Mouse (Mus musculus) adrenal gland, adult 8-10 months (tissue): ENCODE data around the gene Chst4. TPM values are rescaled to one million over a fixed set of nuclear protein-coding genes. Genes with fewer than 3 reads are reported as not detected.
"Not testable (repeated sequence)": the region's sequence is repeated elsewhere in the genome, so short reads cannot be mapped to it uniquely, and the experiment has no call there.

Source experiments
- DNase-seq: peaks from one replicate; pipeline ENCODE4 v3.0.0; 2022
- total RNA-seq, 4 experiments: library from RNA; stranded (reverse); gene quantifications; 2 replicates each; pipeline ENCODE4 v1.2.4; 2022

Chst4 gene
- total RNA-seq: 1 to 10 TPM in 2 of 4 experiments, under 1 TPM in 2; 0.89 to 1.9 (median 1.4) TPM

DNA sequence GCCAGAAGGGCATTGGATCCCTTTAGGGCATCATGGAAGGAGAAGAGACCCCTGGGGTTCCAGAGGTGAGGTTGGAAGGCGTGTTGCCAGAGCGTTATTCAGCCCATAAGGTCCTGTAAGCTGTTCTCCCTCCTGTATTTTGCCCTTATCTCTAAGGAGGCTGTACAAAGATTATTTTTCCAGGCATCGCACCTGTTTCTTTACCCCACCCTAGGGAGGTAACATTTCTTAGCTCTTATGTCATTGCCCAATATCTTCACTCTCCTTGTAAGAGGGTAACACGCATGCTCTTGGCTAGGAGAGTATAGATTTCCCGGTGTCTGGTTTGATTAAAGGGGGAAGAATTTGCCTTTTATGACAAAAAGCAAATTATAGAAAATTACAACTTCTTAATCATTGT is at the start of gene Chst4:
Chst4 (minus strand) TSS at position 82 of the 400 bp plus-strand sequence.
- no peak for DNase-seq

DNA sequence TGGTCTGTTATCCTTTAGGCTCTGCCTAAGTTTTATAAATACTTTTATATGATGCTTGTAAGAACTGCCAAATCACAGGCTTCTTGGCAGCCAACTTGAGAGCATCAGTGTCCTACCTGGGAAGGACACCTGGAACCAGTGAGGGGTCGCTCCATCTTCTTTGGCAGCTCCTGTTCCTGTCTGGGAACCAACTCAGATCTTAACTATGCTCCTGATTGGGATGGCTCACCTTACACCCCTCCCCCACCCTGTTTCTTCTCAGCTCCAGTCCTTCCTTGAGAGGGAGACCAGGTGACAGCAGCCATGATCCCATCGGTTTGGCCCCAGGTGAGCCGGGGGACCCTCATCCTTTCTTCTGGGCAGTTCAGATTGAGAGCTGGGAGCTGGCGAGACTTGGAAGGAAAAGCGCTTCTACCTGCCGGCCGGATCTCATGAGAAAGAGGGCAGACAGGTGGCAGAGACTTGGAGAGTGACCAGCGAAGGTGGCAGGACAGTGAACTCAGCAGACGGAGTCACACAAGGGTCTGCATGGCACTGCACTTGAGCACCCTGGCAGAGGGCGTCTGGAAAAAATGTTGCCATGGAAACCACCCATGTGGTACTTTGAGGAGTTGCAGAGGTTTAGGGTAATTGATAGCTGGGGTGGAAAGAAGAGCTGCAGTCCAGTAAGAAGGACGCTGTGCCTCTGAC is 43.0 kb upstream of the Chst4 start:
- DNase-seq: no peak

DNA sequence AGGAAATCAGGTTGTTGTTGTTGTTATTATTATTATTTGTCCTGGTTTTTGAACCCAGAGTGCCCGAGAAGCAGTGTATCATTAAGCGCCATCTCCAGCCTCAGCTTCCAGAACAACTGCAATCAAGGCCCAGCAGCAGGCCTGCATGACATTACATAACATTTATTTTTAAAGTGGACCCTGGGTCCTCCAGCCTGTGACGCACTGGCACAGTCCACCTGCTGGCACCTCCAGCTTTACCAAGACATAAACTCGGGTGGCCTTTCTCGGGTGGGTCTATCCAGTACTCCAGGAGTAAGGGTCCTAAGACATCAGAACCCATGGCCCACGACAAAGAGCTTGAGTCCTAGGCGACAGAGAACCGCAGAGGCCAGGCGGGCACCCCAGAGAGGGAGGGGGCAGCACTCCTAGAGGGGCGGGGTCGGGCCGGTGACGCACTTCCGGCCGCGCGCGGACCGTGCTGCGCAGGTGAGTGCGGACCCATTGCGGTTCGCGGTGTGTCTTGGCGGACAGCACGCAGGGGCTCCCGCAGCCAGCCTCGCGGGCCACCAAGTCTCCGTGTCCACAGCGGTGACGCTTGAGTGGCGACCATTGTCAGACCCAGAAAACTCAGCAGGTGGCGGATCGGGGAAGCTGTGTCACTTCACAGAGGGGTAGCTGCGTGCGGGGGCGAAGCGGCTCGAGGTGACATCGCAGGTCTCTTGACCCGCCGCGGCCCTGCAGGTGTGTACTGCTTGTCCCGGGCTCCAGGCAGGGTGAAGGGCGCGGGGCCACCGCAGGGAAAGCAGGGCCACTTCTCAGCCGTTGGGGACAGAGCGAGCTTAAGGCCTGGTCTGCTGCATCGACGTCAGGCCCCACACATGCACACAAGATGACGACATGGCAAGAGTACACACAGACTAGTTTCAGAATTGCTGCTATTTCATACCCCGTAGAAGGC is 40.0 kb upstream of the Chst4 start, which contains the start of gene Zfp612:
Zfp612 (plus strand) TSS at position 465 of the 940 bp plus-strand sequence.
- peak; percentile 56 for DNase-seq

DNA sequence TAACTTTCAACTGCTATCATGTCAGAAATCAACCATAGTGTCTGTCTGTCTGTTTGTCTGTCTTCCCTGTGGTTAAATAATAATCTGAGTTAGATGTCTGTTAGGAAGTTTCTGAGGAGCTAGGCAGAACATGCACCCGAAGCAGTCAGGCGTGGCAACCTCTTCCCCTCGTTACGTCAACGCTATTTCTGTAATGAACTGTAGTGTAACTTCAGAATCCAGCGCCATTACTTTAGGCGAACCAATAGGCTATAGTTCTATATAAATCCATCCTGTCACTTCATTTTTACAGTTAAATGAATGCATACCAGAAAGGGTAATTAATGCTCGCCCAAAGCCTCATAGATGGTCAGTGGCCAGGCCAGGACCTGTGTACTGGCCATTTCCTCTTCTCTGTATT is 35.0 kb upstream of the Chst4 start:
- DNase-seq: no peak

DNA sequence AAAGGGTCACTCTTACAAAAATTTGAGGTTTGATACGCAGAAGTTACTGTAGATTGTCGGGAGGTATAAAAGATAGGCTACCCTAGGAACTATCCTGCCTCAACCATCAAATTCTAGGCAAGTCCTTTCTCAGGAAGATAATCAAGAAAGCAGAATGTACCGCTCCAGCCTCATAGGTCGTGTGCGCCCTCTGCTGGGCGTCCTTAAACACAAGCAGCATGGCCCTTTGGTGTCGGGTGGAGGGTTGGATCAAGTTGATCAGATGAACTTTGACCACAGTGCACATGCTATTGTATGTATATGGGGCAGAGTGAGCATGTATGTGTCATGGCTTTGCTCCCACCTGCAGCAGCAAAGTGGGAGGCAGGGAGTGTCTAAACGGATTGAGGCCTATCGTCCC is 32.1 kb upstream of the Chst4 start:
- DNase-seq: peak; percentile 21

DNA sequence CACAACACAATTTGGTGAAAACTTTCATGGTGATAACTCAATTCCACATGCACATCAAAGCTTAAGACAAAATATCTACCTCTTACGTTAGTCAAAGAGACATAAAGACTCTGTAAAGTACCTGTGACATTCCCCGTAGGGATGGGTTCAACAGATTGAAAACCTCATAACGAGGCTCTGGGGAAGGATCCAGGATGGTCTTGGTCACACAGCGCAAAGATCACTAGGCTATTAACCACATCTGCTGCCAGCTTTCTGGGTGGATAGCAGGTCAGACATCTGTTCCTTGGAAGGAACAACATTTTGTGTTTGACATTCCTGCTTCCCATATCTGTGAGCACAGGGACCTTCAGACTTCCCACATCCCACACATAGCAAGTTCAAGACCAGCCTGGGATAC is 30.2 kb upstream of the Chst4 start:
- no peak for DNase-seq

DNA sequence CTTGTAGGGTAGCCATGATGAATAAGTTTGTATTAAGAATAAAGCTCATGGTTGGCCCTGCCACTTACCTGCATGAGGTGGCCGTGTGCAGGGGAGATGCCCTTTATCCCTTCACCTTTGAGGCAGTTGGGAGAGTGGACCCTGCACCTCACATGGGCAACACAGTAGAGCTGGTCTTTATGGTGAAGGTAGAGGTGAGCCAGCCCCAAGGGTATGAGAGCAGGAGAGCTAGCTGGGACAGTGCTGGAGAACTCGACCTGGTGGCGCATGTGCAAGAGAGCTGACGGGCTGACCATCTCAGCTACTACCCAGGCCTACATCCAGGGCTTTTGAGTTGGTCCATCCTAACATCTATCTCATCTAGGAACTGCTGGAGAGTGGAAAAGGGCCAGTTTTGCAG is 26.1 kb upstream of the Chst4 start:
- DNase-seq: no peak

DNA sequence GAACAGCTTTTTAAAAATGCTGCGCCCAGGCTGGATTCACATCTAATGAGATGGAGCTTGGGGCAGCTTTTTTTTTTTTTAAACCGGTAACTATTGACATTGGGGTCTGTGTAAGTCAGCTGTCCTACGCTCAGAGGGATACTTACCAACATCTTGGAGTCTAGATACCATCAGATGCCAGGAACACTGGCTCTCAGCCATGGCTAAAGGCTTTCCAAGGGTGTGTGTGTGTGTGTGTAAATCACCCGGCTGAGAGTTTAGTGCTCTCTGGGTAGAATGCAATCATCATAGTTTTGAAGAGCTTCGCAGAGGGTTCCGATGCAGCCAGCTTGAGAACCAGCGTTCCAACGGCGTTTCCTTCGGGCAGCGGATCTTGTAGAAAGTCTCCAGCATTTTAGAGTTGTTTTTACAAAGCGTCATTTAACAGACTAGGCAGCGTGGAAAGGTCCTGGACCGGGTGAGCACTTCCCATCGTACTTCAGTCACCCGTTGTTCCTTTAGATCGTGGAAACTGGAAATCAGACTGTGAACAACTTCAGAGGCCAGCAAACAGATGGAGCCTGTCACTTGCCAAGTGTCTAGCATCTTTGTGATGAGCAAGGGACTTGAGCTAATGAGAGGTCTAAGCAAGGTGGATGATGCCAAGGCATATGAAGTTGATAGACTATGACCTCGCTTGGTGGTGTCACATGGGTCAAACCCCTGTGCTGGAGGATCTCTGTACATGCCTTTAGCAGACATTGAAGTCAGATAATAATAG is 25.2 kb upstream of the Chst4 start:
- DNase-seq: no peak

DNA sequence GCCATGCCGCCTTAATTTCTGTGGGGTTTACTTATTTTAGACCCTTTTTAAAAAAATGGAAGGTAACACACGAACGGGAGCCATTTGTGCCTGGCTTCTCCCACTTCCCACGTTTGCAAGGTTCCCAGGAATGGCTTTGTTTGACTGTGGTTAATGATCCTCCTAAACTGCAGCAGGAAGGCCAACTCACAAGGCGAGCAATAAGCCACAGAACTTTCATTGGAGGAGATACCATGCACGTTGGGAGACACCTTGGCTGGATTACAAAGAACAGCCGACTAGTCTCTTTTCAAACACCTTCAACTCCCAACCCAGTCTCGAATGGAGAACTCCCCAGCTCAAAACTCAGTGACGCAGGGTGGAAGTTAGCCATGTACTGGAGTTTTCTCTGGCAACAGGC is 24.6 kb upstream of the Chst4 start:
- DNase-seq: no peak

DNA sequence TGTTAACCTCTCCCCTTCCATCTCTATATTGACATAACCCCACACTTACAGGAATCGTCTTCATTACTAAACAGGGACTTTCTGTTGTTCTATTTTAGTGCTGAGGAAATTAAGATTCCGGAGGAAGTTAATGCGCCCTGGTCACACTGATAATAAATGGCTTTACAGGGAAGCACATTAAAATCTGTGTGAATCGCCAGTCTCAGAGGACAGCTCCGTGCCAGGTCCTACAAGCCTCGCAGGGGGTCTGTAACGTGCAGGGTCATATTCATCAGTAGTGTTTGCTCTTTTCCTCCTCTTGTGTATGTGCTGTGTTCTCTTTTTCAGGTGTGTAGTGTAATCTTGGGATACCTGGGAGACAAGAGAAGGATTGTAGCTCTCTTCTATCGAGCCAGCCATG is 18.7 kb upstream of the Chst4 start:
- no peak for DNase-seq

DNA sequence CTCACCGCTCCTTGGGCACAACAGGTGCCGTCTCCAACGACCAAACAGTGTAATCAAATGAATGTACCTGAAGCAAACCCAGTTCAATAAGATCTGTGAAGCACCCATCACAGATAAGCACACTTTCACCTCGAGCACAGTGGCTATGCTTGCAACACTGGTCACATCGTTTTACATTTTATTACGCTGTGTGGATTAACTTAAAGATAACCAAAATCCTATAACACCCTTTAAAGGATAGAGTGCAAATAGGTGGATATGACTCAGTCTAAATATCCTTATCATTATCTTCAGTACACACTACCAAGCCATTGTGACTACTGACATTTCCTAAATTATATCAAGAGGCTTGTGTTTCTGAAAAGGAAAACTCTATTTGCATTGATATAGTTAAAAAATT is 11.7 kb upstream of the Chst4 start:
- no peak for DNase-seq

DNA sequence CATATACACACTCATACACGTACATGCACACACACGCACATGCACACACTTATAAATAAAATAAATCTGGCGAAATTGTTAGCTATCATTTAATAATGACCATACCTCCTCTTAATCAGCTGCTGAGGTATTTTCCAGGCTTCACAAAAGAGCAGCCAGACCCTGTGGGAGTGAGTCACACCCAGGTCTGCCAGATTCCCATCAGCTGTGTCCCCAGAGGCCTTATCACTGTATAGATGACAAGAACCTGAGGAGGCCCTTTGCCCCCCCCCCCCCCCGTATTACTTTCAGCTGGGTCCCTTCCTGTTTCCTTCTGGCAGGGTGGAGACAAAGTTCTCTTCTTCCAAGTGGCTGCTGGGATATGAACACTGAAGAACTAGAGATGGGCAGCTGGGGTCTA is 969 bp upstream of the Chst4 start:
- DNase-seq: no peak

DNA sequence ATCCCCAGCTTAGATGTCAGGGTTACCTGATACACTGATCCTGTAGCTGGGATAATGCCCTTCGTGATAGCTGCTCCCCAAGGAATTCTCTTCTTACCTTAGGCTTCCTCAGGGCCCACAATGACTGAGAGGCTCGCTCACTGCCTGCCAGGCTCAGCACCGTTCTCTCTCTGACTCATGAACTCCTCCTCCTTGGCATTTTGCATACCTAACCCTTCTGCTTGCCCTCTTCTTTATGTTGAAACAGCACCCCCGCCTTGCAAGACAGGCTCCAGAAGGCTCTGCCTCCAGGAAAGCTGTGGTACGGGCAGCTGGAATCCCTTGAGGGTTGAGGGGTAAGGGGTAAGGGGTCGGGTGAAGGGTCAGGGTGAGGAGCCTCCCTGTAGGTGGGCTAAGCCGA is 324 bp downstream of the Chst4 start:
- DNase-seq: no peak

DNA sequence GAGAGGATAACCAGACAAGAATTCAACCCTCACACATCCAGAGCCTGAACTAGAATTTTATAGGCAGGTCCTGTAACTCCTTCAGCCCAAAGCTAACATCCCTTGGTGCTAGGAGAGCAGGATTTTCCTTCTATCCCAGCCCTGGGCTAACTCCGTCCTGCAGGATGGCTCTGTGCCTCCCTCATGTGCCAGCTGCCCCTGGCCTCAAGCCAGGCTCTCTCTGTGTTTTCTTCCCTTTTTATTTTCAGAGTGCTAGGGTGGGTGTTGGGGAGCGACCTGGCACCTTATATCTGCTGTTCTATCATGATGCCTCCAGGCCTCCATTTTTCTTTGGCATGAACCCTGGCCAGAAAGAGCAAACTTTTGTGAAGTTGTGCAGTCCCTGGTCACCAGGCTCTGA is 3.4 kb downstream of the Chst4 start:
- DNase-seq: no peak

DNA sequence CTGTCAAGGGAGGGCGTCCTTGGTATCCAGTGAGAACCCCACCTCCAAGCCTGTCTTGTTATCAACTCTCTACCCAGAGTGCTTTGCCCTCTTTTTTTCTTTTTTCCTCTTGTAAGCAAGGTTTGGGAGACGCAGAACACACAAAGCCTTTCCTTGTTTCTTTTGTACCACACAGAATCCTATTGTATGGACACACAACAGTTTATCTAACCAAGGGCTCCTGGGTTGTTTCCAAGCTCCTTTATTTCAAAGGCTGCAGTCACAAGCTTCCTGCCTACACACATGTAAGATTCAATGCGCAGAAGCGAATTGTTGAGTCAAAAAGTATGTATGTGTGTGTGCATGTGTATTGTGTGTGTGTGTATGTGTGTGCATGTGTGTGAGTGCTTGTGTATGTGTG is 5.2 kb downstream of the Chst4 start:
- DNase-seq: no peak

DNA sequence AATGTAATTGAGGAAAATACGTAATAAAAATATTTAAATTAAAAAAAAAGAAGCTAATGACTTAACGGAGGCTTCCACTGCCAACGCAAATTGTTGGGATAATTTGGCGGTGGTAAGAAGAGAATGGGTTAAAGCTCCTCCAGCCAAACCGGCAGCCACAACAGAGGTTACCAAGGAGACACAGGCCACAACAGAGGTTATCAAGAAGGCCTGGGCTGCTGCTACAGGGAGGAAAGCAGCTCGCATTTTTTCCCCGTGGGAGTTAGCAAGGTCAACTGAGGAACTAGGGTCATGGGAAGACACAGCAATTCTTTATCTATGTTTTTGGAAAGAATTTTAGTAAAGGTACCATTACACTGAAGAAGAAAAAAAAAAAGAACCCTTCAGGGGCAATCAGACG is 5.8 kb downstream of the Chst4 start:
- not testable (repeated sequence) for DNase-seq

DNA sequence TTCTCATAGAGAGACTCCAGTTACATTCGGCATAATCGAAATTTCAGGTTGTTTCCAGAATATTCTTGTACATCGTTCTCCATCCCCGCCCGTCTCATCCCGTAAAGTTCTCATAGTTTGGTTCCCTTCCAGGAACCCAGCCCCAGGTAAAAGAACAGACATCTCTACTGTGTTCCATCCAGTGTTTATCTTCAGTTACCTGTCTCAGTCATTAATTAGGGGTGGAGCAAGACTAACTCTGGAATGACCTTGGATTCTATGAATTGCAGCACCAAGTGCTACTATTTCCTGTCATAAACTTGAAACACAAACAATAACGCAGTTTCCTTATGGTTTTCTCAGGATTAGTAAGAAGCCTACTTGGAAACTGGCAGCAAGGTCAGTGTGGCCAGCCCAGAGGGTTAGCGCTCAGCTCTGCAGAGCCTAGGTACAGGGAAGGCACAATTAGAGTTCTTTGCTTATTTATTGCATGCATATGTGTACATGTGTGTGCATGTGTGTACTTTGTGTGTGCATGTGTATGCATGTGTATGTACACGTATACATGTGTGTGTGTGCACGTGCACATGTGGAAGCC is 16.7 kb downstream of the Chst4 start:
- DNase-seq: no peak

DNA sequence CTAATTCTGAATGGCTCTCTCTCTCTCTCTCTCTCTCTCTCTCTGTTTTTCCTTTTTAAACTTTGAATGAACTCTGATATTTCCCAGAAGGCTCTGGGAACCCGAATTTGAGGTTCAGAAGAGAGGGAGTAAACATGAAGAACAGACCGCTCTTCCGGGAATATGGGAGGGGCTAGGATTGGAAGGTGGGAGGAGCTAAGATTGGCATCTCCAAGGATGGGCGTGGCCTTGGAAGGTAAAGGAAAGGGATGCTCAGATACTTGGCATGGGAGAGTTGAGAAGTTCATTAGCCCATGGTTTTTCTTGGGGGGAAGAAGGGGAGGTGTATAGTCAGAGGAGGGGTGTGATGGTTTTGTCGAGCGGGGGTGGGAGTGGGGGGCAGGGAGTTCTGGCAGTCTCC is 17.5 kb downstream of the Chst4 start:
- DNase-seq: no peak

DNA sequence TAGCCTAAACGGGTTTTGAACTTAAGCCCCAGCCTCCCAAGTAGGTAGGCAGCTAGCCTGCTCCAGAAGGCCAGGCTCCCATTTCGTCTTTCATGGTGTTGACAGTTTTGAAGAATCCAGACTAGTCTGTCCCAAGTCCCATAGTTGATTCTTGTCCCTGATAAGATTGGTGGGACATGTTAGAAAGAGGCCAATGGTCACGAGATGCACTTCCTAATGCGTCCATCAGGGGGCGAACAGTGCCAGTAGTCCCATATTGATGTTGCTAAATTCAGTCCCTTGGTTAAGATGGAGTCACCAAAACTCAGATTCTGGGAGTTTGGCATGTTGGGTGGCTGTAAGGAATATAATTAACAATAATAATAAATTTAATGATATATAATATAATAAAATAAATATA is 28.7 kb downstream of the Chst4 start:
- peak; percentile 30 for DNase-seq

DNA sequence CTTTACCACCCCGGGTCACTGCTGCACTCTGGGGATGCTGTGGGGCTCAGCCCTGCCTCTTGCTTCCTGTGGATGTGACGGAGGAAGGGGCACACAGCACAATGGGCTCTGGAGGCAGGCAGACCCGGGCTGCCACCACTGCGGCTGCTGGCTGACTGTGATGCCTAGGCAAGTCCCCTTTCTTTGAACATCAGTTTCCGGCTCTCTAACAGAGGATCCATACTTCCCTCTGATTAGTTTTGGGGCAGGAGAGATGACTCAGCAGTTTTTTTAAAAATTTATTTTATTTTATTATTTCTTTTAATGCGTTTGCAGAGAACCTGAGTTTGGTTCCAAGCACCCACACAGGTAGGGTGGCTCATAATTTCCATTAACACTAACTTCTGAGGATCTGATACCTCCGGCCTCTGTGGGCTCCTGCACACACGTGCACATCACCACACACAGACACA is 30.5 kb downstream of the Chst4 start:
- DNase-seq: no peak

DNA sequence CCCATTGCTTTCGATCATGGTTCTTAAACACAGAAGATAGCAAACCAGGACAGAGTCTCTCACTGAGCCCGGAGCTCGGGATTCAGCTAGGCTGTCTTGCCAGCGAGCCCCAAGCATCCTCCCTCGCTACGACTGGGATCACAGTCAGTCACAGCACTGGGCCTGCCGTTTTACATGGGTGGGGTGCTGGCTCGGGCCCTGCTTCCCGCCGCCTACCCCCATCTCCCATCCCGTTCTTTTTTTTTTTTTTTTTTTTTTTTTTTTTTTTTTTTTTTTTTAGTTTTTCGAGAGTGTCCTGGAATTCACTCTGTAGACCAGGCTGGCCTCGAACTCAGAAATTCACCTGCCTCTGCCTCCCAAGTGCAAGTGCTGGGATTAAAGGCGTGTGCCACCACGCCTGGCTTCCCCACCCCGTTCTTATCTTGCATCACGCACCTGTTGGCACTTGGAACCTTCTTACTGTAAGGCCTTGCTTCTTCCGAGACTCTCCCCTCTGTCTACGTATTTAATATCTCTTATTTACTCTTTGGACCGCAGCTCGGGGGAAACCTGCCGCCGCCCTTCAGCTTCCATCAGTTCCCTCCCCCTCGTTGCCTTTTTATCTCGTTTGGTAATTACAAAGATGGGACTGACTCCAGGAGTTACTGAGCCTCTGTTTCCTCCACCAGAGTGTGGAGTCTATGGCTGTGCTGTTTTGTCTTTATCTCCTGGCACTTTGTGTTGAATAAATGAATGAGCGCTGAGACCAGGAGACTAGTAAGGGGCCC is 31.1 kb downstream of the Chst4 start:
- DNase-seq: no peak
